Mouse (Mus musculus): Measurements from ENCODE around the gene Micall1. TPM values are rescaled to one million over a fixed set of nuclear protein-coding genes. Genes with fewer than 3 reads are reported as not detected.

Micall1 gene
- polyA plus RNA-seq, 2 experiments: 0.69 to 1.6 TPM

- no peak overlapping the region for H3K27ac ChIP-seq
- no peak overlapping the region for H3K9ac ChIP-seq (replicated peaks)
- 67% methylated on average over 10 of the region's 10 CpGs for WGBS (ENCODE audit: insufficient replicate concordance)
- no peak overlapping the region for H3K4me3 ChIP-seq (ENCODE audit: insufficient read depth in 1 of 2, low read depth in 2 of 2, low read length in 2 of 2)
- no peaks in the 10 kb centered on the region for H3K27me3 ChIP-seq (ENCODE audit: control insufficient read depth, insufficient read depth, low read length)
- DNase-seq (ENCODE audit: low read depth in 3 of 3, low spot score in 3 of 3): no peak
- no peak for ATAC-seq (ENCODE audit: insufficient read depth)
- H3K9me3 ChIP-seq (ENCODE audit: control insufficient read depth, low read length): no peaks in the 10 kb centered on the region
- H3K36me3 ChIP-seq (replicated peaks; ENCODE audit: control insufficient read depth, insufficient read depth, low read depth): no peaks in the 10 kb centered on the region
- no peak overlapping the region for H3K4me2 ChIP-seq (ENCODE audit: low read depth)
- TF ChIP-seq CTCF (IDR thresholded peaks at IDR 0.05; ENCODE audit: low read depth) (no peak), EP300 (IDR thresholded peaks at IDR 0.05; ENCODE audit: low read depth) (no peak)
- no peaks in the 10 kb centered on the region for H3K4me1 ChIP-seq (replicated peaks; ENCODE audit: control insufficient read depth in 2 of 2, insufficient read depth in 2 of 2, low read length in 1 of 2)
Measured at GRCm38 (mm10) chr15:79124331-79124875, 15.7 kb downstream of the Micall1 start.

- H3K9ac ChIP-seq (replicated peaks): no peak overlapping the region
- no peak overlapping the region for H3K4me2 ChIP-seq (ENCODE audit: low read depth)
- 64% methylated on average over 13 of the region's 13 CpGs for WGBS (ENCODE audit: insufficient replicate concordance)
- H3K9me3 ChIP-seq (ENCODE audit: control insufficient read depth, low read length): no peaks in the 10 kb centered on the region
- H3K36me3 ChIP-seq (replicated peaks; ENCODE audit: control insufficient read depth, insufficient read depth, low read depth): no peaks in the 10 kb centered on the region
- no peak overlapping the region for H3K4me3 ChIP-seq (ENCODE audit: insufficient read depth in 1 of 2, low read depth in 2 of 2, low read length in 2 of 2)
- TF ChIP-seq CTCF (IDR thresholded peaks at IDR 0.05; ENCODE audit: low read depth): peak; percentile 88
- no peak for TF ChIP-seq EP300 (IDR thresholded peaks at IDR 0.05; ENCODE audit: low read depth)
- H3K27ac ChIP-seq: no peak overlapping the region
- no peak for ATAC-seq (ENCODE audit: insufficient read depth)
- H3K27me3 ChIP-seq (ENCODE audit: control insufficient read depth, insufficient read depth, low read length): no peaks in the 10 kb centered on the region
- no peak for DNase-seq (ENCODE audit: low read depth in 3 of 3, low spot score in 3 of 3)
- H3K4me1 ChIP-seq (replicated peaks; ENCODE audit: control insufficient read depth in 2 of 2, insufficient read depth in 2 of 2, low read length in 1 of 2): no peaks in the 10 kb centered on the region
Measured at GRCm38 (mm10) chr15:79126217-79126932, 17.7 kb downstream of the Micall1 start.

- Histone ChIP-seq H3K4me1 (replicated peaks; ENCODE audit: control insufficient read depth in 2 of 2, insufficient read depth in 2 of 2, low read length in 1 of 2) (no peaks in the 10 kb centered on the region), H3K4me3 (ENCODE audit: insufficient read depth in 1 of 2, low read depth in 2 of 2, low read length in 2 of 2) (no peak overlapping the region), H3K27me3 (ENCODE audit: control insufficient read depth, insufficient read depth, low read length) (no peaks in the 10 kb centered on the region), H3K4me2 (ENCODE audit: low read depth) (no peak overlapping the region), H3K9ac (replicated peaks) (no peak overlapping the region), H3K9me3 (ENCODE audit: control insufficient read depth, low read length) (no peaks in the 10 kb centered on the region), H3K36me3 (replicated peaks; ENCODE audit: control insufficient read depth, insufficient read depth, low read depth) (no peaks in the 10 kb centered on the region), H3K27ac (no peak overlapping the region)
- ATAC-seq (ENCODE audit: insufficient read depth): no peak
- no peak for DNase-seq (ENCODE audit: low read depth in 3 of 3, low spot score in 3 of 3)
- 79% methylated on average over 12 of the region's 12 CpGs for WGBS (ENCODE audit: insufficient replicate concordance)
- TF ChIP-seq CTCF (IDR thresholded peaks at IDR 0.05; ENCODE audit: low read depth) (no peak), EP300 (IDR thresholded peaks at IDR 0.05; ENCODE audit: low read depth) (no peak)
Measured at GRCm38 (mm10) chr15:79127101-79127500, 18.4 kb downstream of the Micall1 start.

- DNase-seq (ENCODE audit: low read depth in 3 of 3, low spot score in 3 of 3): no peak
- H3K36me3 ChIP-seq (replicated peaks; ENCODE audit: control insufficient read depth, insufficient read depth, low read depth): no peaks in the 10 kb centered on the region
- H3K4me1 ChIP-seq (replicated peaks; ENCODE audit: control insufficient read depth in 2 of 2, insufficient read depth in 2 of 2, low read length in 1 of 2): no peaks in the 10 kb centered on the region
- ATAC-seq (ENCODE audit: insufficient read depth): no peak
- H3K9me3 ChIP-seq (ENCODE audit: control insufficient read depth, low read length): no peaks in the 10 kb centered on the region
- H3K4me3 ChIP-seq (ENCODE audit: insufficient read depth in 1 of 2, low read depth in 2 of 2, low read length in 2 of 2): no peak overlapping the region
- H3K27ac ChIP-seq: no peak overlapping the region
- 80% methylated on average over 5 of the region's 5 CpGs for WGBS (ENCODE audit: insufficient replicate concordance)
- no peak overlapping the region for H3K4me2 ChIP-seq (ENCODE audit: low read depth)
- H3K27me3 ChIP-seq (ENCODE audit: control insufficient read depth, insufficient read depth, low read length): no peaks in the 10 kb centered on the region
- TF ChIP-seq EP300 (IDR thresholded peaks at IDR 0.05; ENCODE audit: low read depth) (no peak), CTCF (IDR thresholded peaks at IDR 0.05; ENCODE audit: low read depth) (peak; percentile 77)
- no peak overlapping the region for H3K9ac ChIP-seq (replicated peaks)
Measured at GRCm38 (mm10) chr15:79128208-79128607, 19.5 kb downstream of the Micall1 start.

- no peaks in the 10 kb centered on the region for H3K36me3 ChIP-seq (replicated peaks; ENCODE audit: control insufficient read depth, insufficient read depth, low read depth)
- no peak overlapping the region for H3K9ac ChIP-seq (replicated peaks)
- DNase-seq (ENCODE audit: low read depth in 3 of 3, low spot score in 3 of 3) (no peak), ATAC-seq (ENCODE audit: insufficient read depth) (no peak)
- H3K4me2 ChIP-seq (ENCODE audit: low read depth): no peak overlapping the region
- no peak for TF ChIP-seq EP300 (IDR thresholded peaks at IDR 0.05; ENCODE audit: low read depth)
- TF ChIP-seq CTCF (IDR thresholded peaks at IDR 0.05; ENCODE audit: low read depth): no peak
- no peaks in the 10 kb centered on the region for H3K27me3 ChIP-seq (ENCODE audit: control insufficient read depth, insufficient read depth, low read length)
- H3K9me3 ChIP-seq (ENCODE audit: control insufficient read depth, low read length): no peaks in the 10 kb centered on the region
- WGBS (ENCODE audit: insufficient replicate concordance): 70% methylated on average over 7 of the region's 7 CpGs
- no peaks in the 10 kb centered on the region for H3K4me1 ChIP-seq (replicated peaks; ENCODE audit: control insufficient read depth in 2 of 2, insufficient read depth in 2 of 2, low read length in 1 of 2)
- H3K27ac ChIP-seq: no peak overlapping the region
- H3K4me3 ChIP-seq (ENCODE audit: insufficient read depth in 1 of 2, low read depth in 2 of 2, low read length in 2 of 2): no peak overlapping the region
Measured at GRCm38 (mm10) chr15:79129311-79129710, 20.6 kb downstream of the Micall1 start.
